Mouse (Mus musculus) thymus, postnatal 10 days (tissue): ENCODE measurements around the gene Camkk1.
A peak's percentile ranks its signal among the peaks of the same experiment; 100 is the strongest.

Experiments used
- DNase-seq, 2 experiments: peaks; one replicate each; pipeline ENCODE4 v3.0.0; 2021; ENCODE audit warnings: low spot score in 2 of 2

The Camkk1 gene

DNA sequence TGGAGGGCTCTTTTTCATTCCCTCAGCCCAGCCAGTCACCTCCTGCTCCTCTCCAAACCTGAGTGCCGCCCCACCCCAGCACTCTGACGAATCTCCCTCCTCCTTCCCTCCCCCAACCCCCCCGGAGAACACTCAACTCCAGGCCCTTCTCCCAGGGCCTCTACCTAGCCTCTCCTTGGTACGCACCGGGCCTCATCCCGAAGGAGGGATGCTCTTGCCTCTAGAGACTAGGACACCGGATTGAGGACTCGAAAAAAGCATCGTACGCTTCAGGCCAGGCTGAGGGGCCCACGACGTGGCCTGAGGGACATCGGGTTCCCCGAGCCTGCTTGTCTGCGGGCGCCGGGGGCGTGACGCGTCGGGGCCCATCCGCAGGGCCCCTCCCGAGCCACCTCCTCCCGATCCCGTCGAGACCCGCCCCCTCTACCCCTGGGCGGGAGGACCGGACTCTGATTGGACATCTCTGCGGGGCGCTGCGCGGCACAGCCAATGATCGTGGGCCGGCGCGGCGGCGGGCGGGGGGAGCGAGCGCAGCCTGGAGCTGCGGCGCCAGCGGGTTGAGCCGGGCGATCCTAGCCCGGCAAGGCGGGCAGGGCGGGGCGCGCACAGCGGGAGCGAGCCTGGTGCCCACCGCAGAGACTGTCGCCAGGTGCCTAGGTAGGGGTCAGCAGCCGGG, at the start of gene Camkk1:
Gene Camkk1, plus strand, starts transcription at position 538 of the 676 bp plus-strand sequence.
- peak; percentile 94 to 95 for DNase-seq

DNA sequence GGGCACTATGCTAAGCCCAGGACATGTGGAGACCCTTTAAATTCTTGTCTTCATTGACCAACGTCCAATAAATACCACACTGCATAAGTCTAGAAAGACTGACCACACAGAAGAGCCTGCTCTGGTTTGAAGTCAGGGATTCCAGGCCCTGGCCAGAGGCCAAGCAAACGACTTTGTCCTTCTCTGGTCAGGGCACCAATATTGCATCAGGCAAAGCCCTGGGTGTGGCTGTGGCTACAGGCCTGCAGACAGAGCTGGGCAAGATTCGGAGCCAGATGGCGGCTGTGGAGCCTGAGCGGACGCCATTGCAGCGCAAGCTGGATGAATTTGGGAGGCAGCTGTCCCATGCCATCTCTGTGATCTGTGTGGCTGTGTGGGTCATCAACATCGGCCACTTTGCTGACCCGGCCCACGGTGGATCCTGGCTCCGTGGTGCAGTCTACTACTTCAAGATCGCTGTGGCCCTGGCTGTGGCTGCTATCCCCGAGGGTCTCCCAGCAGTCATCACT, 43.8 kb upstream of the Camkk1 start:
- DNase-seq: no peak

DNA sequence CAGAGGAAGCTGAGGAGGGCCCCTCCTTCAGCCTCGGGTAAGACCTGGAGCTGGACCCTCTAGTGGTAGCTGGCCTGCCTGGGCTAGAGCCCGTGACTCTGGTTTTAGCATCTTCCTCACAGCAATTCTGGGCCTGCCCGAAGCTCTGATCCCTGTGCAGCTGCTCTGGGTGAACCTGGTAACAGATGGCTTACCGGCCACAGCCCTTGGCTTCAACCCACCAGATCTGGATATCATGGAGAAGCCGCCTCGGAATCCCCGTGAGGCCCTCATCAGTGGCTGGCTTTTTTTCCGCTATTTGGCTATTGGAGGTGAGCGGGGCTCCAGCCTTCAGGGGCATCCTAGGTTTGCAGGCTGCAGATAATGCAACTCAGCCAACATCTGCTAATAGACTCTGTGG, 36.3 kb upstream of the Camkk1 start:
- no peak for DNase-seq

DNA sequence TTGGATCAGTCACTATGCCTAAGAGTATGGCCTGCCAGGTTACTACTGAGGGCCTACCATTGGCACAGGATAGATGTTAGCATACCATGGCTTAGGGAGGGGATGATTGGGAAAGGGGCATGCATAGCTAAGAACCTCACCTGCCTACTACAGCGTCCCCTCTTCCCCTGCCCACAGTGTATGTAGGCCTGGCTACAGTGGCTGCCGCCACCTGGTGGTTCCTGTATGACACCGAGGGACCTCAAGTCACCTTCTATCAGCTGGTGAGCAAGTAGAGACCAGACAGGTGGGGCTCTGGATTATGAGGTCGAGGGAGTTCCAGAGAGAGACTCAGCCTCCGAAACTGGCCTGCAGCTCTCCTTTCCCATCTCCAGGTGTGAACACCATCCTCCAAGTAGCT, 35.5 kb upstream of the Camkk1 start:
- DNase-seq: peak in 1 of 2 experiments; percentile 36

DNA sequence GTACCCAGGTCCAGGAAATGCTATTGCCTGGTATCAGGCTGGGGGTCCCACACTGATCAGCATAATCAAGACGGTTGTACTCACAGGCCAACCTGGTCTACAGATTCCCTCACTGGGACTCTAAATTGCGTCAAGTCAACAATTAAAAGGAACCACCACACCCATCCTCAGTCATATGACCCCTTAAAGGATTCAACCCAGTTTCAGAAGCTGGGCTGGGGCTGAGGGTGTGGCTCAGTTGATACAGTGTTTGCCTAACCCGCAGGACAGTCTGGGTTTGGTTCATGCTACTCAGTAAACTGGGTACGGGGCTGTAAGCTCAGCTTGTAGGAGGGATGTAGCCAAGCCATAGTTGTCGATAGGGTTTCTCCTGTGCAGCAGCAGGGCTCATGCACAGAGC, 32.1 kb upstream of the Camkk1 start:
- DNase-seq: no peak

DNA sequence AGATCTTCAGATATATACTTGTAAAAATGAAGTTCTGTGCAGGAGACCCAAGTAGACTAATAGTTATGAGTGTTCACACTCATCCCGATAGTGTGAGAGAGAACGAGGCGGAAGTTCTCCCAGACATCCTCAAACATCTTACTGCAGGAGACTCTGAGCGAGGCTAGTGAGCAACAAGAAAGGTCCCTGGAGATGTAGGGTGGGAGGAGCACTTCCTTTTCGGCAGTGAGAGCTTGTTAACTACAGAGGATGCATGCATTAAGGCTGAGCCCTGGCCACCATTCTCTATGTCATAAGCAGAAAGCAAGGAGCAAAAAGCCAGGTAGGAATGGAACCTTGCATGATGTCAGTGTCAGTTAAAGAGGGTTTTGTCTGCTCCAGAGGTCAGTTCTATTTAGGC, 31.6 kb upstream of the Camkk1 start:
- DNase-seq: no peak

DNA sequence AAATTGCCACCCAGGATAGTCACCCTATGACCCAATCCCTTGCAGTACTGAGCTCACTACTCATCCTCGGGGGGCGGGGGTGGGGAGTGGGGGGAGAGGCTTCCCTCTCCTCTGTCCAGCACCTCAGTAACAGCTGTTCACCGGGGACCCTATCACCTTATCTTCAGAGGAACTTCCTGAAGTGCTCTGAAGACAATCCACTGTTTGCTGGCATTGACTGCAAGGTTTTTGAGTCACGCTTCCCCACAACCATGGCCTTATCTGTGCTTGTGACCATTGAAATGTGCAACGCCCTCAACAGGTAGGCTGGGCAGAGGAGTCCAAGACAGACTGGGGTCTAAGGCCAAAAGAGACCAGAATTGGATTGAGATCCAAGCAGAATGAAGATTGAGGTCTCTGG, 31.0 kb upstream of the Camkk1 start:
- DNase-seq: no peak

DNA sequence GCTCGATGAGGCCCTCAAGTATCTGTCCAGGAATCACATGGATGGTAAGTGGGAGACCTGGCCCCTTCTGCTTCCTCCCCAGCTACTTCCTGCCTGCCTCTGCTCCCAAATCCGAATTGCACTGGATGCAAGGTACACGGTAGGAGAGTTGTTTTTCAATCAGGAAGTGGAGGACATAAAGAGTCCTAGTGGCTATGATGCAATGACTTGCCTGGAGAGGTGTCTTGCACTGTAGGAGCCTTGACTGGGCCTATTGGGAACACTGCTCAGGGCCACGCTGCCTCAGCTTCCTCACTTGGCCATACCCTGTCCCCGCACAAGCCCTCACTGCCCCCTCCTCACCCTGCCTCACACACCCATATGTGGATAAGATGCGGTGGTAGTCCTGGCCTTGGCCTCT, 29.8 kb upstream of the Camkk1 start:
- no peak for DNase-seq

DNA sequence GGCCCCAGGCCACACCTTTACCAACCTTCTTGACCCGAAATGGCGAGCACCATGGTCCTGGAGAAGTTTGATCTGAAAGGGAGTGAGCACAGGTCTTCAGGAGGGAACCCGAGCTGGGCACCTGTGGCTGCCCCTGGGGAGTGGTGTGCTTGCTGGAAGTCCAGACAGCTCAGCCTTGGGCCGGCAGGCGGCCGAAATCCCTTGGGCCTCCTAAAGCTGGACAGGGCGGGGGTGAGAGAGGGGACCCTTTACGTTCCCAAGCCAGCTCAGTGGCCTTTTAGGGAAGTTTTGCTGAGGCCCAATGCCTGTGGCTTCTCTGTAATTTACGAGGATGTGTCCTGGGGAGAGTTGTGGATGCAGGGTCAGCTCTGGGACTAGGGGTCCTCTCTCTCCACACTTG, 28.1 kb upstream of the Camkk1 start:
- DNase-seq: no peak

DNA sequence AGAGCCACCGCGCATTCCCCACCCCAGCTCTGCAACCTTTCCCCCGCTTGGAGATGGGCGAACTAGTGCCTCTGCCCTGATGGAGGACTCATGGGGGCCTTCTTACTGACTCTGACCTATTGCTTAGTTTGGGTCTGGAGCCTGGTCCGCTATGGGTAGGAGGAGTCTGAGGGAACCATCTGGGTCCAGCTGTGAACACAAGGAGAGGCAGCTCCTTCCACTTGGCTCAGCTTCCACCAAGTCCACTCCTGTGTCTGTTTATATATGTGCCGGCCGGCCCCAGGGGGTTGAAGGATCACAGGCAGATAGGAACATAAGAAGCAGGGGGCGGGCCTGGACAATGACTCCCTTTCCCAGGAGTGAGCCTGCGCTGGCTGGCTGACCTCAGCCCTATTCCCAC, 26.8 kb upstream of the Camkk1 start:
- DNase-seq: no peak

DNA sequence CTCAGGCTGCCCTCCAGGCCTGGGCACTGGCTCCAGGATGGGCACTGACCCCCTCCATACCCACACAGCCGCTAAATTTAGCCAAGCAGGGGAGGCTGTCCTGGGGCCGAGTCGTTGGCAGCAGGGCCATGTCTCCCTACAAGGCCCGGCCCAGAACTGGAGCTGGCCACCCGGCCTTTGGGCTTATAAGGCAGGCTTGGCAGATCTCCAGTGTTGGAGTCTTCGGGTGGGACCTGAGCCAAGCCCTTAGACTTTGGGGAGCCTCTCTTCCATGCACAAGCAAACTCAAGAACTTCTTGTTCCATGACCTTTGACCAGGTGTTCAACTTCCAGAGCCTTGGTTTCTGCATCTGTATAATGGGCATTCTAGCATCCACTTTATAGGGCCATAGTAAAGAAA, 22.5 kb upstream of the Camkk1 start:
- DNase-seq: no peak

DNA sequence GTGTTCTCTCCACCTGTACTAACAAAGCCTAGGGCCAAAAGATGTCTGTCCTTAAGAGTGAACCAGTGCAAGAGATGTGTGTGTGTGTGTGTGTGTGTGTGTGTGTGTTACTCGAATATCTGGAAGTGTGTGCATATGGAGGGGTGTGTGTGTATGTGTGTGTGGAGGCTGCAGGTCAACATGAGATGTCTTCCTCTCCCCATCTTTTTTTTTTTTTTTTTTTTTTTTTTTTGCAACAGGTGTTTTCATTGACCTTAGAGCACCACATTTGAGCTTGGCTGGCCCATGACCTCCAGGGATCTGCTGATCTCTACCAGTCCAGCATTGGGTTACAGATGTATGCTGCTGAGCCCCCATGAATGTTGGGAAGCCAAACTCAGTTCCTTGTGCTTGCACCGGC, 22.0 kb upstream of the Camkk1 start:
- no peak for DNase-seq

DNA sequence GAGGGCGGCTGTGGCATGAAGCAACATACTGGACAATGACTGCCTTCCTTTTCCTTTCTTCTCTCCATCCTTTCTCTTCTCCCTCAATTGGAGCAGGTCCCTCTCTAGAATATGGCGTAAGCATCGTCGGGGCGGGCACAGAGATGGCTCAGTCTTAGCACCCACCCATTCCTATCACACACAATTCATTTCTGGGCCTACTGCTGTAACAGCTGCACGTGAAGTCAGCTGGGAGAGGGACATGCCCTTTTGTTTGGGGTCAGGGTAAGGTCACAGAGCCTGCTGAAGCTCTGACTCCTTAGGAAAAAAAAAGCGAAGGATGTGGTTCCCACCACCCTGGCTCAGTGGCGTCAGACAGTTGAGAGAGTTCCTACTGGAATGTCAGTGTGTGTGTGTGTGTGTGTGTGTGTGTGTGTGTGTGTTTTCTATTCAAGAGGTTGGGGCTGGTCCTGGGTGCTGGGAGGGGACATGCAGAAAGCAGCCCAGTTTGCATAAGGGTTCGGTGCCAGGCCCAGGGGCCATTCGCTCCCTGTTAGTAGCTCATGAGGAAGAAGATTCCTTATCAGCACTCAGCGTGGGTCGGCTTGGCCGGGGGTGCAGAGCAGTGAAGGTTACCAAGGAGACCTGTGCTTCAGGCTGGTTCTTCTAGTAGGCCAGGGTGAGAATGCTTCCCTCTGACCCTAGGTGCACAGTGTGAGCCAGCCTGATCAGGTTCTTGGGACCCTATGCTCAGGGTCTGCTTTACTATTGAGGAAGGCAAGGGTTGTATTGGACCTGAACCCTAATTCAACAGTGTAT, 21.1 kb upstream of the Camkk1 start:
- DNase-seq: no peak

DNA sequence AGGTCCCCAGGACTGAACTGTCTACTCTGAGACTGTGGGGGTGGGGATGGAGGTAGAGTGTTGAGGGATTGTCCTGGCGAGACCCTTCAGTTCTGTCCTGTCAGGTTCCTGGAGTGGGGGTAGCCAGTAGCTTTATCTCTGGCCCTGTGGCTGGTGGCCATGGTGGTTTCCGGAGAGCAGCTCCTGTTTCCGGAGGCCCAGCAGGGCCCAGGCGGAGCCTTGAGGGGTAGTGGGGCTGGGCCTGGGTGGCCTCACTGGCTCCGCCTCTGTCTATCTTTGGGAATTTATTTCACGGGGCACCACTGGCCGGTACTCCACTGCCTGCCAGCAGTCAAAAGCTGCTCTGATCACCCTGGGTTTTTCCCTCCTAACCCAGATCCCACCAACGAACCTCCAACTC, 20.0 kb upstream of the Camkk1 start, which contains the start of gene P2rx1:
Gene P2rx1, plus strand, starts transcription at position 333 of the 400 bp plus-strand sequence.
- DNase-seq: no peak

DNA sequence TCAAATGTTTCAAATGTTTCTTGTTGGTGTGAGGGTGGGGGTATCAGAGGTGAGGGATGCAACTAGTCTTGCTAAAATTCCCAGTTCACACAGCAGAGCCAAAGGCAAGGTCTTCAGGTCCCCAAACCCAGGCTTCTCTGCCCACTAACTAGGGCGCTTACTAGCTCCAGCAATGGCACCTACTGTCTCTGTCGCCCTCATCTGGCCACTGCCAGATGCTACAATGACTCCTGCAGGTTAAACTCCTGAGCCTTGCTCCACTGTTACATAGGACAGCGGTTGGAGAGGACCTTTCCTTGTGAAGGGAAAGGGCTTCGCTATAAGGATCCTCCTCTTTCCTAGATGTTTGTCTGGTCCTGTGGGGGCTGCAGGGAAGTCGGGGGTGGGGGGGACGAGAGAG, 17.8 kb upstream of the Camkk1 start:
- peak; percentile 44 to 77 for DNase-seq

DNA sequence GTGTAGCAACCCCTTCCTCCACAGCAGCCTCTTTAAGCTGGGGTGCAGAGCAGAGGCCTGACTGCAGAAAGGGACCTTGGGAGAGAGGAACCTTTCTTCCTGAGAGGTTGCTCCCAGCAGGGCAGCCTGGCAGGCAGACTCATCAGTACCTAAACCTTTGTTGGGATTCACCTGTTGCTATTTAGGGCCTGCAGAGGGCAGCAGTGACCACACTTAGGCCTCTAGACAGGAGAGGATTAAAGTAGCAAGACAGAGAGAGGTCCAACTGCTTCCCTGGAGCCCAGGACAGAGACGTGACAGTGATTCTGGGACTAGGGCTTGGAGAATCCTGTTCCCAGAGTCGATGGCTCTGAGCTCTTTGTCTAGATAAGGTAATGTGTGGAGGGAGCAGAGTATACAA, 12.4 kb upstream of the Camkk1 start:
- DNase-seq: peak; percentile 31 to 56

DNA sequence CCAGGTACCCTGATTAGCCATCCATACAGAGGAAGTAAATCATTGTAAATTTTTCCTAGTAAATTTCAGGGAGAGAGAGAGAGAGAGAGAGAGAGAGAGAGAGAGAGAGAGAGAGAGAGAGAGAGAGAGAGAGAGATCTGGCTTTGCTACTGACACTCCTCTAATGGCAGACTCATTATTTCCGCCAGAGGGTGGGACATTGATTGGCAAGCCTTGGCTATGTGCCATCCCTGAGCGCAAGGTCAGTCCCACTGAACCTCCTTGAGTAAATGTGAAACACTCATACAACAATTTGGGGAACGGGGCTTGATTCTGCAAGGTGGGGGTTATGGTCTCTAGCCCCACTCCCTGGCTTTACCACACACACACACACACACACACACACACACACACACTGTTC, 11.7 kb upstream of the Camkk1 start:
- no peak for DNase-seq

DNA sequence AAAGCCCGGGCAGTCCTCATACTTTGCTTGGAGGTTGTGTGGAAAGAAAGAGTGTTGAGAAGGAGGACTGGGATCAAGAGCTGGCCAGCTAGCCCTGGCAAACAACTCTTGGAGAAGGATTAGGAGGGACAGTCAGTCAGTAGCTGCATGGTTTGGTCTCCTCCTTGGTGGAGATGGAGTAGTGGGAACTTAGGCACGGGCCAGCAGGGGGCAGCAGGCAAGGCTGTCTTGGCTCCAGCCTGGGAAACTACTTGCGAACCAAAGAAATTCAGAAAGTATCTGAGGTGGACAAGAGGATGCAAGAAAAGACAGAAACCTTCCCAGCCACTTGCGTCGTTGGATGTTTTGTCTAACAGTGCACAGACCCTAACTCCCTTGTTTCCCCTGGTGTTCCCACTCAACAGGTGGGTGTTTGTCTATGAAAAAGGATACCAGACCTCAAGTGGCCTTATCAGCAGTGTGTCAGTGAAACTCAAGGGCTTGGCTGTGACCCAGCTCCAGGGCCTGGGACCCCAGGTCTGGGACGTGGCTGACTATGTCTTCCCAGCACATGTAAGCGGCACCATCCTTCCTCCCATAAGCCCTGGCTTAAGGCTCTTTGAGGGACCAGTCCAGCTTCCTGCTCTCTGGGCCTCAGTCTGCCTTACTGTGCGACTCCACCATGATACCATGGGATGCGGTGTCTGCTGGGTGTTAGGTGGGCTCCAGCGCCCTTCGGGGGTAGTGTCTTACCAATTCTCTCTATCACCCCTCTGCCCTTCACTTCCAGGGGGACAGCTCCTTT, 10.9 kb upstream of the Camkk1 start:
- peak; percentile 57 to 83 for DNase-seq

DNA sequence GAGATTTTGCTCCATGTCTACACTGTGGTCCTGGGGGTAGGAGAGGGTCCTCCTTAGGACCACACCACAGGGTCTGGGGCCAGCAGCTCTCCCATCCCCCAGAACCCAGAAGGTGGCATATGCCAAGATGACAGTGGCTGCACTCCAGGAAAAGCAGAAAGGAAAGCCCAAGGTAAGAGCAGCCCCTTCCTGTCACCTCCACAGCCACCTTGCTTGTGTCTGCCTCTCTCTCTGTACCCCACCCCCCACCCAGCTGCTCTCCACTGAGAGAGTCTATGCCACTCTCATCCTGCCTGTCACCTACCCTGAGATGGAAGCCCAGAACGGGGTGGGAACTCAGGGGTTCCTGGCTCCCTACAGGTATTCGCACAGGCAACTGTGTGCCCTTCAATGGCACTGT, 10.0 kb upstream of the Camkk1 start:
- DNase-seq: peak; percentile 47 to 55

DNA sequence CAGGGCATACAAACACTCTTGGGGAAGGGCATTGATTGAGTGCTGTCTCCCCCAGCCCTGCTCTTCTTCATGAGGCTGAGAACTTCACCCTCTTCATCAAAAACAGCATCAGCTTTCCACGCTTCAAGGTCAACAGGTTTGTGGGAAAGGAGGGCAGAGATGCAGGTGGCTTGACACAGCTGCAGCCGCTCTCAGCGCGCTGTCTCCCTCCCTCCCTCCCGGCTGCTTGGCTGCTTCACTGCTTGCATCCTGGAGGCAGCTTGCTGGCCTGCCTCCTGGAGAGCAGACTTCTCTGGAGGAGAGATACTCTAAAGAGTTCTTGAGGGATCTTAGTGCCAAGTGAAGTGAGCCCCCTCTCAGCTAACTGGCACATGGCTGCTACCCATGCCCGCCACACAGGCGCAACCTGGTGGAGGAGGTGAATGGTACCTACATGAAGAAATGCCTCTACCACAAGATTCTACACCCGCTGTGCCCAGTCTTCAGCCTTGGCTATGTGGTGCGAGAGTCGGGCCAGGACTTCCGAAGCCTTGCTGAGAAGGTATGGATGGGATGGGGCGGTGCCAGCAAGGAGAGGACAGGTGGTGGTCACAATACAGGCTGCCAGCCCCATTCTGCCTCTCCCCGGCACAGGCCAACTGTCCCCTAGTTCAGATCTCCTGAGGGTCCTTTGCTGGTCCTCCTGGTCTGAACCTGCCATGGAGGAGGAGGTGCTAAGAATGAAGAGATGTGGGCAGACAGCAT, 9.1 kb upstream of the Camkk1 start:
- DNase-seq: peak; percentile 66 to 74

DNA sequence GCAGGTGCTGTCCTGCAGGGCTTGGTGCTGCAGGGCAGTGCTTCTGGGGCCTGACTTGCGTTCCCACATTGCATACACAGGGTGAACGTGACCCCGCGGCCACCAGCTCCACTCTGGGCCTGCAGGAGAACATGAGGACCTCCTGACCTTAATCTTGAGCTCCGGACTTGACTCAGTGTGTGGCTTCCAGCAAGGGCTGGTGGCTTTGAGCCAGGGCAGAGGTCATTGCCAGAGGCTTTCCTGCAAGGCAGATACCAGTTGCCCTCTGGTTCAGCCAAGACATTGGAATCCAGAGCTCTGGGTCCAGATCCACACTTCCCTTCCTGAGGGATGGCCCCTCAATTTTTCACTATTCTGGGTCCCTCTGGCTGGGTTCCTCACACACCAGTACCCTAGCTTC, 4.8 kb upstream of the Camkk1 start:
- no peak for DNase-seq
